Mouse (Mus musculus) embryonic facial prominence, embryonic 11.5 days (tissue): ENCODE data around the gene Sftpd. TPM values are rescaled to one million over a fixed set of nuclear protein-coding genes. Genes with fewer than 3 reads are reported as not detected.

Source experiments
- ATAC-seq: fragments of 200-750 bp; cut with Nextera tagmentation; replicated peaks from 2 replicates; pipeline ENCODE4 v1.8.0; 2017; ENCODE audit warnings: low read depth; ENCODE audit not compliant: insufficient number of reproducible peaks, low FRiP score, low TSS enrichment
- DNase-seq: peaks from one replicate; pipeline ENCODE4 v3.0.0-alpha.2; 2015; ENCODE audit warnings: low spot score
- H3K27ac ChIP-seq: fragments of 300-500 bp; sonication (generic); replicated peaks from 2 replicates; pipeline ENCODE4 v1.5.1; 2014; ENCODE audit warnings: mild to moderate bottlenecking, low read depth, low read length, control low read depth
- H3K27me3 ChIP-seq: fragments of 300-500 bp; sonication (generic); 2 replicates; pipeline ENCODE4 v1.6.1; 2014; ENCODE audit warnings: mild to moderate bottlenecking, low read length, moderate library complexity, mixed read lengths; ENCODE audit not compliant: control insufficient read depth, insufficient read depth
- H3K36me3 ChIP-seq: fragments of 300-500 bp; sonication (generic); replicated peaks from 2 replicates; pipeline ENCODE4 v1.6.1; 2014; ENCODE audit warnings: low read depth, mild to moderate bottlenecking, low read length, moderate library complexity, mixed read lengths; ENCODE audit not compliant: control insufficient read depth, insufficient read depth
- H3K4me1 ChIP-seq: fragments of 300-500 bp; sonication (generic); 2 replicates; pipeline ENCODE4 v1.6.1; 2014; ENCODE audit warnings: low read length, mixed read lengths; ENCODE audit not compliant: control insufficient read depth, insufficient read depth
- H3K4me2 ChIP-seq: fragments of 300-500 bp; sonication (generic); 2 replicates; pipeline ENCODE4 v1.6.1; 2014; ENCODE audit warnings: low read depth, mild to moderate bottlenecking, control low read depth, low read length, moderate library complexity
- H3K4me3 ChIP-seq: fragments of 300-500 bp; sonication (generic); 2 replicates; pipeline ENCODE4 v1.5.1; 2014; ENCODE audit warnings: low read depth, low read length, control low read depth
- H3K9ac ChIP-seq: fragments of 300-500 bp; sonication (generic); replicated peaks from 2 replicates; pipeline ENCODE4 v1.6.1; 2014; ENCODE audit warnings: mild to moderate bottlenecking, control low read depth, low read length
- H3K9me3 ChIP-seq: fragments of 300-500 bp; sonication (generic); replicated peaks from 2 replicates; pipeline ENCODE4 v1.6.1; 2016; ENCODE audit warnings: mild to moderate bottlenecking, low read length, inconsistent platforms, mixed read lengths; ENCODE audit not compliant: control insufficient read depth
- WGBS: fragments of 180-500 bp; shearing (Covaris S2); extraction: QIAGEN DNeasy Blood & Tissue Kit; methylation state at CpG from one replicate; pipeline ENCODE4 v1.1.7; 2014; 5-methylcytosine and 5-hydroxymethylcytosine counted together
- polyA plus RNA-seq: library from polyadenylated mRNA; unstranded; fragments of >200 nt; fragmentation: Nextera tagmentation; extraction: Ambion mirVana; gene quantifications from 2 replicates; pipeline ENCODE4 v1.2.1, GENCODE M21; 2014

The Sftpd gene
- not detected in 2 replicates for polyA plus RNA-seq

GRCm38 (mm10) chr14:41185059-41185821 lies at the start of gene Sftpd:
TSS of gene Sftpd (minus strand) at chr14:41185149.
- no peak for ATAC-seq
- Histone ChIP-seq H3K27ac (no peak within 1 kb of the TSS), H3K9ac (no peak within 1 kb of the TSS), H3K9me3 (no peaks in the 10 kb centered on the region), H3K4me1 (no peaks in the 10 kb centered on the region), H3K36me3 (no peaks in the 10 kb centered on the region), H3K4me2 (no peak within 1 kb of the TSS), H3K27me3 (no peaks in the 10 kb centered on the region), H3K4me3 (no peak within 1 kb of the TSS)
- DNase-seq: no peak
- 79% methylated on average over 4 of the region's 4 CpGs for WGBS

DNA sequence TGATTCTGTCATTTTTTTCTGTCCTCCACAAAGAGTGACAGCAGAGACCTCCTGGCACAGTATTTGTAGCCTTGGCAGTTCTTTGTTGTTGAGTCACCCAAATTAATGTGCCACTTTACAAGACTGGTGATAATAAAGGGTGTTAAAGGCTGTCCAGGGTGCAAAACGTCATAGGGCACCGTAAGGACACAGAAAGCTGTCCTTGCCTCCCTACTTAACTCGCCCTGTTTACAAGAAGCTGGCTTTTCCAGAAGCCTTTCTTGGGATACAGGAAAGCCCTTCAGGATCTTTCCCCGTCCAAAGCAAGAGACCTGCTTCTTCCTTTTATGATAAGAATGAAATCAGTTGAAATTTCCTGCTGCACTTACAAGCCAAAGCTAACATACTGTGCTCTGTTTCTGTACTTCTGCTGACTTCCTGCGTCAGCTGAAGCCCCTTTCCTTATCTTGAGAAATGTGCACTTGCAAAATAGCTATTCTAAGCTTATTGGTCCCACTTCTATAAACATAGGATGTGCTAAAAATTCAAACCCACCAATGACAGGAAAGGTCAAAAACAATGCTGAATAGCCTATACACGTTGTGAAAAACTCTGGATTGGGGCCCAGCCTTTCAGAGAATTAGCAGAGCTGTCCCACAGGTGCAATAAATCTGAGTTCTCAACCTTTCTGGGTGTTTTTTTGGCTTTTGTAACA lies 13.2 kb upstream of the Sftpd start:
- Histone ChIP-seq H3K9me3 (no peaks in the 10 kb centered on the region), H3K9ac (no peak overlapping the region), H3K4me1 (no peaks in the 10 kb centered on the region), H3K4me2 (no peak overlapping the region), H3K36me3 (no peaks in the 10 kb centered on the region), H3K4me3 (no peak overlapping the region), H3K27ac (no peak overlapping the region), H3K27me3 (no peaks in the 10 kb centered on the region)
- 68% methylated on average over 6 of the region's 6 CpGs for WGBS
- ATAC-seq (no peak), DNase-seq (no peak)

- no peak overlapping the region for H3K4me3 ChIP-seq
- H3K9ac ChIP-seq: no peak overlapping the region
- H3K36me3 ChIP-seq: no peaks in the 10 kb centered on the region
- no peak overlapping the region for H3K27ac ChIP-seq
- H3K4me1 ChIP-seq: no peaks in the 10 kb centered on the region
- H3K4me2 ChIP-seq: no peak overlapping the region
- DNase-seq (no peak), ATAC-seq (no peak)
- no peaks in the 10 kb centered on the region for H3K27me3 ChIP-seq
- H3K9me3 ChIP-seq: no peaks in the 10 kb centered on the region
- WGBS: 83% methylated on average over 2 of the region's 2 CpGs
These were observed 4.5 kb upstream of the Sftpd start for GRCm38 (mm10) chr14:41189496-41189895.

DNA sequence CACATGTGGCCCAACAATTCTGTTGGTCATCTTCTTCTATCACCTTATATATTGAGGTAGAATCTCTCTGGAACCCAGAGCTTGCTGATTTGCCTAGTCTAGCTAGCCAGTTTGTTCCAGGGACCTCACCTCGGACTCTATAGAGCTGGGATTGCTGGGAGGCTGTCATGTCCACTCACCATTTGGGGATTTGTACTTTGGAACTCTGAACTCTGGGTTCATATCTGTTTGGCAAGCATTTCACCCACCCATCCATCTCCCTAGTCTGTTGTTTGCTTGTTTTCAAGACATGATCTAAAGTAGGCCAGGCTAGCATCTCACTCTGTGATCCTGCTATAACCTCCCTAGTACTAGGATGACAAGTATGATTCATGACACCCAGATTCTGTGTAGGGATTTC lies 10.1 kb downstream of the Sftpd start:
- Histone ChIP-seq H3K9me3 (no peaks in the 10 kb centered on the region), H3K27me3 (no peaks in the 10 kb centered on the region), H3K4me3 (no peak overlapping the region), H3K36me3 (no peaks in the 10 kb centered on the region), H3K4me1 (no peaks in the 10 kb centered on the region), H3K9ac (no peak overlapping the region), H3K27ac (no peak overlapping the region), H3K4me2 (no peak overlapping the region)
- ATAC-seq (no peak), DNase-seq (no peak)
- 64% methylated on average over 1 of the region's 1 CpGs for WGBS

- Histone ChIP-seq H3K4me2 (no peak overlapping the region), H3K9ac (no peak overlapping the region), H3K27me3 (no peaks in the 10 kb centered on the region), H3K9me3 (no peaks in the 10 kb centered on the region), H3K27ac (no peak overlapping the region), H3K4me3 (no peak overlapping the region), H3K36me3 (no peaks in the 10 kb centered on the region), H3K4me1 (no peaks in the 10 kb centered on the region)
- DNase-seq (no peak), ATAC-seq (no peak)
- WGBS: 83% methylated on average over 2 of the region's 2 CpGs
These were observed 14.4 kb downstream of the Sftpd start for GRCm38 (mm10) chr14:41170514-41170913.

- DNase-seq (no peak), ATAC-seq (no peak)
- 94% methylated on average over 1 of the region's 1 CpGs for WGBS
- Histone ChIP-seq H3K9me3 (no peaks in the 10 kb centered on the region), H3K36me3 (no peaks in the 10 kb centered on the region), H3K9ac (no peak overlapping the region), H3K4me2 (no peak overlapping the region), H3K4me3 (no peak overlapping the region), H3K4me1 (no peaks in the 10 kb centered on the region), H3K27ac (no peak overlapping the region), H3K27me3 (no peaks in the 10 kb centered on the region)
These were observed 16.4 kb downstream of the Sftpd start for GRCm38 (mm10) chr14:41168567-41168966.

DNA sequence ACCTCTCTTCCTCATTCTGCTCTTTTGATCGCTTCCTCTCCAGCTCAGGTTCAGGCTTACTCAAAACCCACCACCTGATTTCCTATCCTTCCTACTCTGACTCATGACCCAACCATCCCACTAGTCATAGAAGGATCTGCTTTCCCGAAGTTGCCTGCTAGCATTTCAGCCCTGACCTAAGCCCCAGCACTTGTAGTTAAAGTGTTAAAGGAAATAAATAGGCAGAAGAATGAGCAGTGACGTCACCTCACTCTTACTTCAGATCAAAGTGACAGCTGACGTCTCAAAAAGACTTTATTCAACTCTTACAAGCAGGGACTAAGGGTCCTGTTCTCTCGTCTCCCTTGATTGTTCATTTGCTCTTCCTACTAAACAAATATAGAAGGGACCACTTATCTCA lies 17.7 kb downstream of the Sftpd start:
- no peak for ATAC-seq
- Histone ChIP-seq H3K9me3 (no peaks in the 10 kb centered on the region), H3K4me2 (no peak overlapping the region), H3K27ac (no peak overlapping the region), H3K36me3 (no peaks in the 10 kb centered on the region), H3K27me3 (no peaks in the 10 kb centered on the region), H3K4me3 (no peak overlapping the region), H3K9ac (no peak overlapping the region), H3K4me1 (no peaks in the 10 kb centered on the region)
- DNase-seq: no peak
- WGBS: 60% methylated on average over 5 of the region's 5 CpGs

- H3K4me1 ChIP-seq: no peaks in the 10 kb centered on the region
- H3K9me3 ChIP-seq: no peaks in the 10 kb centered on the region
- peak; percentile 55 for DNase-seq
- WGBS: 17% methylated on average over 2 of the region's 2 CpGs
- H3K27ac ChIP-seq: no peak overlapping the region
- no peak overlapping the region for H3K4me3 ChIP-seq
- no peak overlapping the region for H3K9ac ChIP-seq
- H3K4me2 ChIP-seq: no peak overlapping the region
- H3K27me3 ChIP-seq: no peaks in the 10 kb centered on the region
- H3K36me3 ChIP-seq: no peaks in the 10 kb centered on the region
- ATAC-seq: no peak
These were observed 22.3 kb downstream of the Sftpd start for GRCm38 (mm10) chr14:41162663-41163062.
